ENCODE assay signal across 16 mouse cellular contexts in the genomic region with DNA sequence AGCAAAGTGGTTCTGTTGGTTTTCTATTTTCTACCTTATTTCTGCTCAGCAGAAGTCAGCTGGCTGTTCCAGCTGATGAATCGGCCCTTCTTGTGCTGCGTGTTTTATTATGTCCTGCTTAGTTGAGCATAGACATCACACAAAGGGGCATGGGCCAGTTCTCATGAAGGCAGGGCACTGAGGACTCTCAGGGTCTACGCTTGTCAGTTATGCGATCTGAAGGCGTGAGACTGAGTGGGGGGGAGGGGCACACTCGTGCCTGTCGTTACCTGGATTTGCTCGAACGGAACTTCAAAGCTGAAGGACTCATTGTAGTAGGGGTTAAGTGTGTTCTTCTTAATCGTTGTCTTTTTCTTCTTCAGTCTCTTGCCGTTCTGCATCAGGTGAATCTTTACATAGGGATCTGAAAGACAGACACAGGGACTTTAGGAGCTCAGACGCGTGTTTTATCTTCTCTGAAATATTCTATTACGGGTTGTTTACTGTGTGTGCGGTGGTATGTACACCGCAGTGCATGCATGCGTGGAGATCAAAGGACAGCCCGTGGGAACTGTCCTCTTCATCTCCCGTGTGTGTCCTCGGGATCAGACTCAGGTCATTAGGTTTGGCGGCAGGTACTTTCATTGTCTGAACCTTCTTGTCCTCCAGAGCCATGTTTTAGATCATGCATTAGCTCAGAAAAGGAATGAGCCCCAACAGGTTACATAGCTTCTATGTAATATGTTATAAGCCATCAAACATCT.
DNase-seq lines count a peak whose midpoint lies in the region; ATAC-seq lines count a peak whose summit lies in the region.
"Had no signal": no experiment of that assay in that cellular context is flagged by ENCODE, and none has a peak within 500 bp of the region (broad histone marks: within the 10 kb centered on the region; RNA-seq: fewer than 3 reads in every experiment).

No protein-coding gene starts in this region.

- H3K4me1 ChIP-seq in heart, embryonic 13.5 days: 0 out of 2 replicates have a peak, but pooled peaks cover 7% of the 10 kb centered on the region
- H3K4me1 ChIP-seq in liver, embryonic 16.5 days (ENCODE audit: control insufficient read depth, low read depth, low read length): no peaks in the 10 kb centered on the region
- H3K4me1 ChIP-seq in liver, embryonic 12.5 days: peaks cover 3% of the 10 kb centered on the region; the same call in 1 of the 2 replicates
- 0 out of 2 replicates have a peak, but pooled peaks cover 9% of the 10 kb centered on the region for H3K4me1 ChIP-seq in embryonic facial prominence, embryonic 15.5 days
- peaks cover 7% of the 10 kb centered on the region for H3K4me1 ChIP-seq in midbrain, embryonic 16.5 days (ENCODE audit: control insufficient read depth, insufficient read depth, low read length)

- H3K4me3 ChIP-seq in heart, embryonic 13.5 days: no peak overlapping the region
- no peak overlapping the region for H3K4me3 ChIP-seq in liver, embryonic 16.5 days (ENCODE audit: low read depth, low read length)
- no peak overlapping the region for H3K4me3 ChIP-seq in liver, embryonic 12.5 days
- H3K4me3 ChIP-seq in embryonic facial prominence, embryonic 15.5 days (replicated peaks): 0 out of 2 replicates have a peak overlapping the region, but pooled peaks have one; percentile 2
- H3K4me3 ChIP-seq in midbrain, embryonic 16.5 days (ENCODE audit: low read depth, low read length): no peak overlapping the region
- H3K4me3 ChIP-seq: erythroblast, embryonic 14.5 days had no signal

- no peaks in the 10 kb centered on the region for H3K9me3 ChIP-seq in heart, embryonic 13.5 days
- H3K9me3 ChIP-seq in liver, embryonic 16.5 days (replicated peaks; ENCODE audit: control insufficient read depth, low read length): no peaks in the 10 kb centered on the region
- H3K9me3 ChIP-seq in liver, embryonic 12.5 days (replicated peaks): no peaks in the 10 kb centered on the region
- no peaks in the 10 kb centered on the region for H3K9me3 ChIP-seq in embryonic facial prominence, embryonic 15.5 days (replicated peaks)
- H3K9me3 ChIP-seq in midbrain, embryonic 16.5 days (replicated peaks; ENCODE audit: control insufficient read depth, low read length, poor library complexity, severe bottlenecking): no peaks in the 10 kb centered on the region

- no peak for DNase-seq in heart, adult 8-10 months (ENCODE audit: low spot score)
- DNase-seq in spleen, postnatal 36 days (ENCODE audit: low spot score in 2 of 2): no peak
- DNase-seq: adrenal gland, postnatal 36 days; B cell, adult 2 months; heart, adult 18-20 months; heart, postnatal 4 days; layer of hippocampus, adult 9-11 months; left cerebral cortex, postnatal 4 days; thymus, postnatal 4 days had no signal

- H3K27me3 ChIP-seq in heart, embryonic 13.5 days (replicated peaks): no peaks in the 10 kb centered on the region
- no peaks in the 10 kb centered on the region for H3K27me3 ChIP-seq in liver, embryonic 16.5 days (ENCODE audit: control insufficient read depth, insufficient read depth, low read depth, low read length)
- no peaks in the 10 kb centered on the region for H3K27me3 ChIP-seq in liver, embryonic 12.5 days (replicated peaks)
- no peaks in the 10 kb centered on the region for H3K27me3 ChIP-seq in embryonic facial prominence, embryonic 15.5 days
- no peaks in the 10 kb centered on the region for H3K27me3 ChIP-seq in midbrain, embryonic 16.5 days (ENCODE audit: control insufficient read depth, insufficient read depth, low read depth, low read length)

- ATAC-seq in heart, embryonic 13.5 days (ENCODE audit: extremely low read depth, insufficient number of reproducible peaks, low FRiP score, low TSS enrichment): no peak
- ATAC-seq in liver, embryonic 16.5 days (ENCODE audit: low read depth): no peak
- no peak for ATAC-seq in liver, embryonic 12.5 days
- ATAC-seq in embryonic facial prominence, embryonic 15.5 days (ENCODE audit: insufficient number of reproducible peaks, low FRiP score, low TSS enrichment, low read depth): no peak
- 0 out of 2 replicates have a peak, but pooled peaks have one; percentile 32 for ATAC-seq in midbrain, embryonic 16.5 days
- ATAC-seq in megakaryocyte, adult 5-6 weeks (ENCODE audit: poor library complexity, severe bottlenecking): no peak

- H3K27ac ChIP-seq in heart, embryonic 13.5 days (replicated peaks): no peak overlapping the region
- H3K27ac ChIP-seq in liver, embryonic 16.5 days (ENCODE audit: low read length): no peak overlapping the region
- no peak overlapping the region for H3K27ac ChIP-seq in liver, embryonic 12.5 days
- no peak overlapping the region for H3K27ac ChIP-seq in embryonic facial prominence, embryonic 15.5 days (replicated peaks)
- no peak overlapping the region for H3K27ac ChIP-seq in midbrain, embryonic 16.5 days (ENCODE audit: low read length)

- no peak overlapping the region for H3K9ac ChIP-seq in heart, embryonic 13.5 days
- no peak overlapping the region for H3K9ac ChIP-seq in liver, embryonic 16.5 days (ENCODE audit: low read depth, low read length)
- H3K9ac ChIP-seq in liver, embryonic 12.5 days: no peak overlapping the region
- H3K9ac ChIP-seq in embryonic facial prominence, embryonic 15.5 days: no peak overlapping the region
- no peak overlapping the region for H3K9ac ChIP-seq in midbrain, embryonic 16.5 days (ENCODE audit: low read depth, low read length)

- WGBS in heart, embryonic 13.5 days: 59% methylated on average over 21 of the region's 21 CpGs
- 58% methylated on average over 21 of the region's 21 CpGs for WGBS in liver, embryonic 16.5 days (ENCODE audit: insufficient replicate concordance)
- WGBS in liver, embryonic 12.5 days (ENCODE audit: insufficient replicate concordance): 62% methylated on average over 21 of the region's 21 CpGs
- 56% methylated on average over 21 of the region's 21 CpGs for WGBS in embryonic facial prominence, embryonic 15.5 days
- WGBS in midbrain, embryonic 16.5 days: 58% methylated on average over 21 of the region's 21 CpGs

- H3K4me2 ChIP-seq in heart, embryonic 13.5 days: 0 out of 2 replicates have a peak overlapping the region, but pooled peaks have one; percentile 5
- H3K4me2 ChIP-seq in liver, embryonic 16.5 days (ENCODE audit: low read depth, low read length): 0 out of 2 replicates have a peak overlapping the region, but pooled peaks have one; percentile 3
- no peak overlapping the region for H3K4me2 ChIP-seq in liver, embryonic 12.5 days
- peak overlapping the region; percentile 15; the same call in 1 of the 2 replicates for H3K4me2 ChIP-seq in embryonic facial prominence, embryonic 15.5 days (replicated peaks)
- no peak overlapping the region for H3K4me2 ChIP-seq in midbrain, embryonic 16.5 days (ENCODE audit: low read length)

- no peaks in the 10 kb centered on the region for H3K36me3 ChIP-seq in heart, embryonic 13.5 days
- H3K36me3 ChIP-seq in liver, embryonic 16.5 days (ENCODE audit: control insufficient read depth, insufficient read depth): no peaks in the 10 kb centered on the region
- no peaks in the 10 kb centered on the region for H3K36me3 ChIP-seq in liver, embryonic 12.5 days
- no peaks in the 10 kb centered on the region for H3K36me3 ChIP-seq in embryonic facial prominence, embryonic 15.5 days
- no peaks in the 10 kb centered on the region; the same call in 1 of the 2 replicates for H3K36me3 ChIP-seq in midbrain, embryonic 16.5 days (ENCODE audit: control insufficient read depth, insufficient read depth, low read length)

Comparison
In these comparisons a context has a peak if more than half of its experiments do, and no peak if none do; other contexts are left out.
1. H3K4me2 ChIP-seq: peak in heart, embryonic 13.5 days (single experiment), liver, embryonic 16.5 days (single experiment) and embryonic facial prominence, embryonic 15.5 days (single experiment); none in liver, embryonic 12.5 days (single experiment) and midbrain, embryonic 16.5 days (single experiment).